Mouse (Mus musculus) lung, embryonic 14.5 days (tissue): ENCODE results near the gene Wsb2. TPM values are rescaled to one million over a fixed set of nuclear protein-coding genes. Genes with fewer than 3 reads are reported as not detected.

Source experiments
- ATAC-seq: fragments of 200-750 bp; cut with Nextera tagmentation; 2 replicates; pipeline ENCODE4 v1.8.0; 2017; ENCODE audit warnings: mild to moderate bottlenecking, moderate TSS enrichment, moderate library complexity; ENCODE audit not compliant: insufficient read depth
- DNase-seq: peaks from one replicate; pipeline ENCODE4 v3.0.0-alpha.2; 2015
- H3K27ac ChIP-seq: fragments of 300-500 bp; sonication (generic); 2 replicates; pipeline ENCODE4 v1.5.1; 2014; ENCODE audit warnings: low read depth, mild to moderate bottlenecking, moderate library complexity
- H3K27me3 ChIP-seq: fragments of 300-500 bp; sonication (generic); 2 replicates; pipeline ENCODE4 v1.6.1; 2014; ENCODE audit warnings: low read length, control low read depth; ENCODE audit not compliant: insufficient read depth
- H3K36me3 ChIP-seq: fragments of 300-500 bp; sonication (generic); 2 replicates; pipeline ENCODE4 v1.6.1; 2014; ENCODE audit warnings: control low read depth; ENCODE audit not compliant: insufficient read depth
- H3K4me1 ChIP-seq: fragments of 300-500 bp; sonication (generic); 2 replicates; pipeline ENCODE4 v1.6.1; 2014; ENCODE audit warnings: antibody characterized with exemption, control low read depth; ENCODE audit not compliant: insufficient read depth
- H3K4me2 ChIP-seq: fragments of 300-500 bp; sonication (generic); 2 replicates; pipeline ENCODE4 v1.6.1; 2014; ENCODE audit warnings: mild to moderate bottlenecking
- H3K4me3 ChIP-seq: fragments of 300-500 bp; sonication (generic); 2 replicates; pipeline ENCODE4 v1.5.1; 2014; ENCODE audit warnings: low read depth, low read length
- H3K9ac ChIP-seq: fragments of 300-500 bp; sonication (generic); 2 replicates; pipeline ENCODE4 v1.6.1; 2014
- H3K9me3 ChIP-seq: fragments of 300-500 bp; sonication (generic); 2 replicates; pipeline ENCODE4 v1.6.1; 2016; ENCODE audit warnings: low read depth, low read length, control low read depth
- CTCF ChIP-seq: IDR thresholded peaks from 2 replicates; pipeline ENCODE4 v1.5.1; 2016; ENCODE audit warnings: antibody characterized with exemption, low read depth
- WGBS: fragments of 180-500 bp; shearing (Covaris S2); extraction: QIAGEN DNeasy Blood & Tissue Kit; methylation state at CpG from one replicate; pipeline ENCODE4 v1.1.7; 2014; 5-methylcytosine and 5-hydroxymethylcytosine counted together
- polyA plus RNA-seq: library from polyadenylated mRNA; unstranded; fragments of >200 nt; fragmentation: Nextera tagmentation; extraction: Ambion mirVana; gene quantifications from 2 replicates; pipeline ENCODE4 v1.2.1, GENCODE M21; 2014

Gene Wsb2
- 67.1 and 70.9 TPM in 2 replicates for polyA plus RNA-seq

GRCm38 (mm10) chr5:117357129-117357477 is at the start of gene Wsb2:
Gene Wsb2 (plus strand): TSS chr5:117357304.
- WGBS: 0% methylated on average over 30 of the region's 54 CpGs
- Histone ChIP-seq H3K9ac (peak within 1 kb of the TSS; percentile 93), H3K4me1 (peaks cover 30% of the 10 kb centered on the region), H3K36me3 (no peaks in the 10 kb centered on the region), H3K9me3 (no peaks in the 10 kb centered on the region), H3K4me3 (peak within 1 kb of the TSS; percentile 92), H3K4me2 (peak within 1 kb of the TSS; percentile 87), H3K27me3 (no peaks in the 10 kb centered on the region), H3K27ac (peak within 1 kb of the TSS; percentile 94)
- peak; percentile 80 for DNase-seq
- ATAC-seq: peak; percentile 78
- no peak for TF ChIP-seq CTCF

- H3K27ac ChIP-seq: no peak overlapping the region
- ATAC-seq (peak; percentile 54; the same call in 1 of the 2 replicates), DNase-seq (peak; percentile 83)
- no peaks in the 10 kb centered on the region for H3K27me3 ChIP-seq
- peak; percentile 83 for TF ChIP-seq CTCF
- no peak overlapping the region for H3K4me2 ChIP-seq
- H3K4me3 ChIP-seq: no peak overlapping the region
- H3K36me3 ChIP-seq: no peaks in the 10 kb centered on the region
- no peaks in the 10 kb centered on the region for H3K9me3 ChIP-seq
- no peak overlapping the region for H3K9ac ChIP-seq
- no peaks in the 10 kb centered on the region for H3K4me1 ChIP-seq
- 28% methylated on average over 11 of the region's 11 CpGs for WGBS
These were observed 49.4 kb upstream of the Wsb2 start for GRCm38 (mm10) chr5:117307699-117308098.

GRCm38 (mm10) chr5:117313420-117313819 is 43.7 kb upstream of the Wsb2 start:
- H3K4me3 ChIP-seq: peak overlapping the region; percentile 30
- H3K36me3 ChIP-seq: no peaks in the 10 kb centered on the region
- no peaks in the 10 kb centered on the region for H3K4me1 ChIP-seq
- H3K9me3 ChIP-seq: no peaks in the 10 kb centered on the region
- no peak for TF ChIP-seq CTCF
- peak overlapping the region; percentile 28; the same call in 1 of the 2 replicates for H3K9ac ChIP-seq
- WGBS: 8% methylated on average over 14 of the region's 14 CpGs
- H3K27ac ChIP-seq: peak overlapping the region; percentile 83; the same call in 1 of the 2 replicates
- peak overlapping the region; percentile 60 for H3K4me2 ChIP-seq
- ATAC-seq (peak; percentile 39; the same call in 1 of the 2 replicates), DNase-seq (peak; percentile 88)
- no peaks in the 10 kb centered on the region for H3K27me3 ChIP-seq

GRCm38 (mm10) chr5:117313909-117314308 is 43.2 kb upstream of the Wsb2 start:
- no peak for TF ChIP-seq CTCF
- H3K4me3 ChIP-seq: peak overlapping the region; percentile 30; the same call in 1 of the 2 replicates
- no peaks in the 10 kb centered on the region for H3K4me1 ChIP-seq
- peak overlapping the region; percentile 60 for H3K4me2 ChIP-seq
- no peak for DNase-seq
- ATAC-seq: peak; percentile 23; the same call in 1 of the 2 replicates
- peak overlapping the region; percentile 83 for H3K27ac ChIP-seq
- no peaks in the 10 kb centered on the region for H3K36me3 ChIP-seq
- 11% methylated on average over 10 of the region's 10 CpGs for WGBS
- no peaks in the 10 kb centered on the region for H3K27me3 ChIP-seq
- H3K9me3 ChIP-seq: no peaks in the 10 kb centered on the region
- peak overlapping the region; percentile 28 for H3K9ac ChIP-seq

- ATAC-seq (peak; percentile 50), DNase-seq (peak; percentile 74)
- Histone ChIP-seq H3K4me3 (no peak overlapping the region), H3K27me3 (no peaks in the 10 kb centered on the region), H3K36me3 (no peaks in the 10 kb centered on the region), H3K4me2 (peak overlapping the region; percentile 60), H3K9me3 (no peaks in the 10 kb centered on the region), H3K27ac (peak overlapping the region; percentile 89), H3K9ac (no peak overlapping the region), H3K4me1 (no peaks in the 10 kb centered on the region)
- no peak for TF ChIP-seq CTCF
- 30% methylated on average over 9 of the region's 9 CpGs for WGBS
These were observed 42.3 kb upstream of the Wsb2 start for GRCm38 (mm10) chr5:117314587-117315428.

GRCm38 (mm10) chr5:117318741-117319629 is 38.1 kb upstream of the Wsb2 start, which contains the start of gene Vsig10:
Gene Vsig10 (plus strand): TSS chr5:117319083.
- H3K4me1 ChIP-seq: no peaks in the 10 kb centered on the region; the same call in 1 of the 2 replicates
- H3K36me3 ChIP-seq: no peaks in the 10 kb centered on the region
- H3K4me2 ChIP-seq: peak within 1 kb of the TSS; percentile 91
- peak; percentile 12; the same call in 1 of the 2 replicates for TF ChIP-seq CTCF
- H3K4me3 ChIP-seq: peak within 1 kb of the TSS; percentile 78
- peak within 1 kb of the TSS; percentile 80 for H3K9ac ChIP-seq
- under 1% methylated on average over 81 of the region's 81 CpGs for WGBS
- DNase-seq (peak; percentile 73), ATAC-seq (peak; percentile 79)
- H3K9me3 ChIP-seq: no peaks in the 10 kb centered on the region
- H3K27me3 ChIP-seq: no peaks in the 10 kb centered on the region
- peak within 1 kb of the TSS; percentile 72 for H3K27ac ChIP-seq
